Mouse (Mus musculus): ENCODE data around the gene Pnpla2. TPM values are rescaled to one million over a fixed set of nuclear protein-coding genes. Genes with fewer than 3 reads are reported as not detected.

Pnpla2 gene
- polyA plus RNA-seq, 1 experiment from 2014 or later: 16.9 TPM

DNA sequence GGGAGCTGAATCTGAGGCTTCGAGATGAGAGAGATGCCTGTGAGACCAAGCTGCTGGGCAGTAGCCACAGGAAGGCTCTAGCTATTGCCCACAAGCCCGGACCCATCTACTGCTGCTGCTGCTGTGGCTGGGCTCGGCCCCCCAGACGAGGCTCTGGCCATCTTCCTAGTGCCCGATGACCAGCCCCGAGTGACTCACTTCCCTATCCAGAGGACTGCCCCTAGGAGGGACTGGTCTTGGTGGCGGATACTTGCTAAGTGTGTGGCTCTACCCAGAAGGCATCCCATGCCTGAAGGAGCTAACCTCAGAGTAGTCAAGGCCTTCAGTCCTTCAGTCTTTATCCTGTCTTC, 11.0 kb downstream of the Pnpla2 start:
- no peak overlapping the region for H3K4me3 ChIP-seq
- H3K27me3 ChIP-seq: peaks cover 42% of the 10 kb centered on the region
- 74% methylated on average over 7 of the region's 7 CpGs for WGBS
- H3K4me1 ChIP-seq: peaks cover 77% of the 10 kb centered on the region
- peaks cover 19% of the 10 kb centered on the region for H3K36me3 ChIP-seq
- no peaks in the 10 kb centered on the region for H3K9me3 ChIP-seq
- no peak for ATAC-seq (ENCODE audit: insufficient number of reproducible peaks, low FRiP score, low TSS enrichment, low read depth)
- 0 out of 2 replicates have a peak overlapping the region, but pooled peaks have one; percentile 44 for H3K4me2 ChIP-seq
- H3K9ac ChIP-seq: no peak overlapping the region
- peak overlapping the region; percentile 59 for H3K27ac ChIP-seq

DNA sequence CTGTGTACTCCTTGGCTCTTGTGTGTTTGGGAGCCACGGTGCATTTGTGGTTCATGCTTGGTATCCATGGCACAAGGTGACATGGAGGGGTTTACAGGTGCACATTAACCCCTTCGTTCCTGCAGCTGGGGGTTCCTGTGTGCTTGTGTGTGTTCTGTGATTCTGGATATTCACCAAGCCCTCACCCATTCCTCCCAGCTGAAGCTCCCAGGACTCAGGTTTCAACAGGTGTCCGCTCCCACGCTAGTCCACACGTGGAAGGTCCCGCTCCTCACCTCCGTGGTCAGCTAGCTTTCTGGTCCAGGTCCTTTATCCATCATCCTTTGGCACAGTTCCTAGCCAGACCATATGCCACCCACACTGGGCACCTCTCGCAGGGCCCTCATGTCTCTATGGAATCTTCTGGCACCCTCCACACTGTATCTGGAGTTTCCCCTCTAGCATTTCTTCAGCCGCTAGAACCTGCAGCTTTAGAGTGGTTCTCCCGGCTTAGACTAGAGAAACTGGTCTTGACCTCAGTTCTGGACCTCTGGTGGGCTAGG, 11.7 kb downstream of the Pnpla2 start:
- Histone ChIP-seq H3K4me1 (peaks cover 72% of the 10 kb centered on the region), H3K27ac (peak overlapping the region; percentile 90; the same call in 1 of the 2 replicates), H3K4me2 (peak overlapping the region; percentile 75), H3K4me3 (peak overlapping the region; percentile 73), H3K27me3 (peaks cover 37% of the 10 kb centered on the region), H3K9me3 (no peaks in the 10 kb centered on the region), H3K36me3 (peaks cover 25% of the 10 kb centered on the region), H3K9ac (no peak overlapping the region)
- 50% methylated on average over 10 of the region's 10 CpGs for WGBS
- ATAC-seq (ENCODE audit: insufficient number of reproducible peaks, low FRiP score, low TSS enrichment, low read depth): no peak

DNA sequence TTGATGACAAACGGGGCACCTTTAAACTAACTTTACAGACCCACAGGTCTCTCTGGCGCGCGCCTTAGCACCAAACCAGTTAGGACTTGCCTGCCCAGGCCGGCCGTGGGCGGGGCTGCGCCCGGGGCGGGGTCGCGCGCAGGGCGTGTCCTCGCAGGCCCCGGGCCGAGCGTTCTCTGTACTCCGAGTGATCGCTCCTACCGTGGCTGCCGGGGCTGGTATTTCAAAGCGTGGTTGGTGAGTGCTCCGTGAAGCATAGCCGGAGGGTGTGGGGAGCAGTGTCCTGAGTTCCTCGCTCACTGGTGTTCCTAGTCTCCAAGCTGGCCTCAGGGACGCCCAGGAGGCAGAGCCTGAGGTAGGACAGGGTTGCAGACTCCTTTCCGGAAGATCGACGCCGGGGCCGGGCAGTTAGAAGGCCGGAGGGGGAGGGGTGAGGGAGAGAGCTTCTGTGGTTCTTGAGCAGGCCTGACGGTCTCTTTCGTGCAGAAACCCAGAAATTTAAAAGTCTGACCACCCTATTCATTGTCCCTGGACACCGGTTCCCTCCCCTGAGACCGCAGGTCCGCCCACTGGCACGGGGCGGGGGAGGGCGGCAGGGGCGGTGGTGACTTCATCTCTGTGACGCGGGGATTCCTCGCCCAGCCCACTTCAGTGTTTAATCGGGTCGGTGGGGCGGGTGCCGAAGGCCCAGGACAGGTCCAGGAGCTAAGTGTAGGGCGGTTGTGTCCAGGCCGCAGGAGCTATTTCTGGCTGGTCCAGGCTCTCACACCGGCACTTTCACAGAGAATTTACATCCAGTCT, 12.4 kb downstream of the Pnpla2 start, which contains the start of gene Cd151:
Gene Cd151 (plus strand): TSS at position 163 of the 801 bp plus-strand sequence.
- H3K36me3 ChIP-seq: peaks cover 31% of the 10 kb centered on the region
- WGBS: under 1% methylated on average over 52 of the region's 52 CpGs
- peak; percentile 78 for ATAC-seq (ENCODE audit: insufficient number of reproducible peaks, low FRiP score, low TSS enrichment, low read depth)
- peak within 1 kb of the TSS; percentile 73 for H3K4me3 ChIP-seq
- peak within 1 kb of the TSS; percentile 75 for H3K4me2 ChIP-seq
- H3K9ac ChIP-seq: peak within 1 kb of the TSS; percentile 74
- no peaks in the 10 kb centered on the region for H3K9me3 ChIP-seq
- peak within 1 kb of the TSS; percentile 90 for H3K27ac ChIP-seq
- peaks cover 65% of the 10 kb centered on the region for H3K4me1 ChIP-seq
- peaks cover 29% of the 10 kb centered on the region for H3K27me3 ChIP-seq

DNA sequence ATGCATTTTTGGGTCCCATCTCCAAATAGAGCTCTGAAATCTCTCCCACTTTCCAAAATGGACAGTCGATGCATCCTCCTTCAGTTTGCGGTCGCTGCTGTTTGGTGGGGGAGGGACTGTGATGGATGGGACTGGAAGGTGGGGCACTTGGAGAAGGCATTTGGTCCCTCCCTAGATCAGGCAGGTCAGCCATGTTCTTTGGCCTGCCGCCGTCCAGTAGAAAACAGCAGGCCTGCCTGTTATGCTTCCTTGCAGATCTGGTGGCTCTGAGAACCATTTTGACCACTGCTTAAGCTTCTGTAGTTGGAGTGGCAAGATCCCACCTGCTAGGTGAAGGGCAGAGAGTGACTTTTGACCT, 13.1 kb downstream of the Pnpla2 start:
- 13% methylated on average over 5 of the region's 5 CpGs for WGBS
- Histone ChIP-seq H3K4me1 (peaks cover 64% of the 10 kb centered on the region), H3K27ac (peak overlapping the region; percentile 90), H3K4me2 (peak overlapping the region; percentile 75), H3K4me3 (peak overlapping the region; percentile 73), H3K36me3 (peaks cover 36% of the 10 kb centered on the region), H3K27me3 (peaks cover 23% of the 10 kb centered on the region), H3K9ac (peak overlapping the region; percentile 74), H3K9me3 (no peaks in the 10 kb centered on the region)
- ATAC-seq (ENCODE audit: insufficient number of reproducible peaks, low FRiP score, low TSS enrichment, low read depth): no peak

DNA sequence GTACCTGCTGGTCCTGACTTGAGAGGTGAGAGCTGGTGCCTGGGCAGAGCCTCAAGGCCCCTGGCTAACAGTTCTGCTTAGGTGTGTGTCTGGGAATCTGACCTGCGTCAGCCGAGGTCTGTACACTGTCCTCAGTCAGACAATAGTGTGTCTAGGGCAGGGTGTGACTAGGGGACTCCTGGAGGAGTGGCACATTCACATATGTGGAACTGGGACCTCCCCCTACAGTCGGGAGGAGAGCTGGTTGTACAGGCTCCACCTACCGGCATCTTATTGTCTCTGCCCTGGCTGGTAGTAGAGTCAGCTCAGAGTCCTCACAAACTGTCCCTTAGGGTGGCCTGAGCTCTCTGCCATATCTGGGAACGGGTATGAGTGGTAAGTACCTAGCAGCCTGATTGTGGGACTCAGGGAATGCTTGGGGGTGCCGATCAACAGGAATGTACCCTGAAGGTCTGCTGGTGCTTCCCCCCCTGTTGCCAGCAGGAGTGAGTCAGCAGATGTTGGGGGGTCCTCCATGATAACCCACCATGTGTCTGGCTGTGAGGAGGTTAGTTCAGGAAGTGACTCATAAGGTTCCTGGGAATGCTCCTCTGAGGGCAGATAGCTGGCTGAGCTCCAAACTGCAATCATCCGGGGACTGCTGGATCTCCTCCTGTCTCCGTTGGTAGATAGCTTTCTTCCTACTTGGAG, 13.7 kb downstream of the Pnpla2 start:
- Histone ChIP-seq H3K4me2 (peak overlapping the region; percentile 75), H3K9me3 (no peaks in the 10 kb centered on the region), H3K9ac (peak overlapping the region; percentile 74), H3K36me3 (peaks cover 36% of the 10 kb centered on the region), H3K27ac (peak overlapping the region; percentile 90), H3K27me3 (peaks cover 18% of the 10 kb centered on the region), H3K4me1 (peaks cover 65% of the 10 kb centered on the region), H3K4me3 (peak overlapping the region; percentile 73)
- peak; percentile 31; the same call in 1 of the 2 replicates for ATAC-seq (ENCODE audit: insufficient number of reproducible peaks, low FRiP score, low TSS enrichment, low read depth)
- WGBS: 11% methylated on average over 8 of the region's 8 CpGs

DNA sequence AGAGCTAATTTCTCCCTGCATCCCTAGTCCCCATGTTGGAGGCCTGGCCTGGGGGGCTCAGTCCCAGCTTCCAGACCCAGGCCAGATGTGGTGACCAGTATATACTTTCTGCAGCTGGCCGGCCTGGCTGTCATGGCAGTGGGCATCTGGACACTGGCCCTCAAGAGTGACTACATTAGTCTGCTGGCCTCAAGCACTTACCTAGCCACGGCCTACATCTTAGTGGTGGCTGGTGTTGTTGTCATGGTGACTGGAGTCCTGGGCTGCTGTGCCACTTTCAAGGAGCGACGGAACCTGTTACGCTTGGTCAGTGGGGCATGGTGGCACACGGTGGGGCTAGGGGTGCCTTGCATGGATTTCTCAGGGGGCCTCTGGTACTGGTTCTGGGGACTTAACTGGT, 14.4 kb downstream of the Pnpla2 start:
- Histone ChIP-seq H3K27ac (peak overlapping the region; percentile 90), H3K9me3 (no peaks in the 10 kb centered on the region), H3K36me3 (peaks cover 36% of the 10 kb centered on the region), H3K4me2 (peak overlapping the region; percentile 75), H3K4me3 (peak overlapping the region; percentile 73), H3K4me1 (peaks cover 65% of the 10 kb centered on the region), H3K27me3 (peaks cover 11% of the 10 kb centered on the region), H3K9ac (0 out of 2 replicates have a peak overlapping the region, but pooled peaks have one; percentile 3)
- WGBS: 82% methylated on average over 6 of the region's 6 CpGs
- no peak for ATAC-seq (ENCODE audit: insufficient number of reproducible peaks, low FRiP score, low TSS enrichment, low read depth)

DNA sequence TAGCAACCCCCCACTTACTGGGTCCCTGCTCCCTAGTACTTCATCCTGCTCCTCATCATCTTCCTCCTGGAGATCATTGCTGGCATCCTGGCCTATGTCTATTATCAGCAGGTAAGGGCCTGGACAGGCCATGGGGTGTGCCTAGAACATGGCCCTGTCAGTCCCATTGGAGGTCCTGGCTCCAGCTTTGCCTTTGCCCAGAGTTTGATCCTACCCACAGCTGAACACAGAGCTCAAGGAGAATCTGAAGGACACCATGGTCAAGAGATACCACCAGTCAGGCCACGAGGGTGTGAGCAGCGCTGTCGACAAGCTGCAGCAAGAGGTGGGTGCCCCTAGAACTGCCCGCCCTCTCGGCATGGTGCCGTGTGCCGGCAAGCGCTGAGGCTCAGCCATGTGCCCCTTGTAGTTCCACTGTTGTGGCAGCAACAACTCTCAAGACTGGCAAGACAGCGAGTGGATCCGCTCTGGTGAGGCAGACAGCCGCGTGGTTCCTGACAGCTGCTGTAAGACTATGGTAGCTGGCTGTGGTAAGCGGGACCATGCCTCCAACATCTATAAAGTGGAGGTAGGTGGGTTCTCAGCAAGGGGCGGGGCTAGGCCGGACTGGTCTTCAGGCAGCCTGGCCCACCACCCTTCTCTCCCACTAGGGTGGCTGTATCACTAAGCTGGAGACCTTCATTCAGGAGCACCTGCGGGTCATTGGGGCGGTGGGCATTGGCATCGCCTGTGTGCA, 15.1 kb downstream of the Pnpla2 start:
- Histone ChIP-seq H3K27ac (no peak overlapping the region), H3K36me3 (peaks cover 36% of the 10 kb centered on the region), H3K4me2 (no peak overlapping the region), H3K9ac (no peak overlapping the region), H3K4me1 (peaks cover 60% of the 10 kb centered on the region), H3K9me3 (no peaks in the 10 kb centered on the region), H3K27me3 (peaks cover 4% of the 10 kb centered on the region; the same call in 1 of the 2 replicates), H3K4me3 (no peak overlapping the region)
- 88% methylated on average over 18 of the region's 18 CpGs for WGBS
- ATAC-seq (ENCODE audit: insufficient number of reproducible peaks, low FRiP score, low TSS enrichment, low read depth): no peak

DNA sequence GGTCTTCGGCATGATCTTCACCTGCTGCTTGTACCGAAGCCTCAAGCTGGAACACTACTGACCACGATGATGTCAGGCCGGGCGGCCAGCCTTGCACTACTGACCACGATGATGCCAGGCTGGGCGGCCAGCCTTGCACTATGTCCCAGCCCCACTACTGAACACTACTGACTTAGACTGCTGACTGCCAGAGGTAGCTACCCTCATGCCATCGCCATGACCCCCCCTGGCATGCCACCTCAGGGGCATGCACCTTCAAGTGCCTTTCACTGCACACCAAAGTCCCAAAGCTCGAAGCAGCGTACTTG, 15.6 kb downstream of the Pnpla2 start:
- Histone ChIP-seq H3K27ac (no peak overlapping the region), H3K36me3 (peaks cover 36% of the 10 kb centered on the region), H3K4me1 (peaks cover 59% of the 10 kb centered on the region), H3K9me3 (no peaks in the 10 kb centered on the region), H3K4me3 (no peak overlapping the region), H3K9ac (no peak overlapping the region), H3K4me2 (no peak overlapping the region), H3K27me3 (peaks cover 1% of the 10 kb centered on the region; the same call in 1 of the 2 replicates)
- ATAC-seq (ENCODE audit: insufficient number of reproducible peaks, low FRiP score, low TSS enrichment, low read depth): no peak
- 92% methylated on average over 10 of the region's 10 CpGs for WGBS

DNA sequence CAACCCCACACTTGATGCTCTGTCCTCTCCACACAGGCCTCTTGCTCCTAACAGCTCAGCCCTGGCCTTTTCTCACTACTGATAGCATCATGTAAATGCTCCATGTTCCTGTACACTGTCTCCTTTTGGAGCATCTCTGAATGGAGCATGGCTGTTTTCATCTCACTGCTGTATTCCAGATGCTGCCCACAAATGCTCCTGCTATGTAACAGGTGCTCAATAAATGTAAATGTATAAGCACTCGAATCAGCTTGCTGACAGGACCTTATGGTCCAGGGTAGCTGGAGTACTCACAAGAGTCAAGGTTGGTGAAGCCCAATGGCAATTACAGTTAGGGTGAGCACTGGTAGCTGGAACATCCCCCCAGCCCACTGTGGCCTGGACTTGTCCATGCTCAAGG, 16.2 kb downstream of the Pnpla2 start:
- no peak for ATAC-seq (ENCODE audit: insufficient number of reproducible peaks, low FRiP score, low TSS enrichment, low read depth)

DNA sequence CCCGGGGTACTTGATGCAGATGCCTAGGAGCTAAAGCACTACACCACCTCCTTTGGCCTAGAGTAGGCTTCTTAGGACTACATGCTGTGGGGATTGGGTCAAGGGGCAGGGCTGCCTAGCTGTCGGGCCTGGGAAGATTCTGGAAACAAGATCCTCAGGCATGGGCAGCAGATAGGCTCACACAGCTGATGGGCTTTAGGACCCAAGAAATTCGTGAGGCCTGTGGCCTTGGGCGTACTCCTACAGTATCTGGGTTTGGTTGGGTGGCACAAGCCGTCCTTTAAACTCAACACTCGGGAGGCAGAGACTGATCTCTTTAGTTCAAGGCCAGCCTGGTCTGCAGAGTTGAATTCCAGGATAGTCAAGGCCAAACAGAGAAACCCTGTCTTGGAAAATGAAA, 17.2 kb downstream of the Pnpla2 start:
- ATAC-seq (ENCODE audit: insufficient number of reproducible peaks, low FRiP score, low TSS enrichment, low read depth): no peak
- H3K4me2 ChIP-seq: no peak overlapping the region
- H3K27me3 ChIP-seq: no peaks in the 10 kb centered on the region
- WGBS: 85% methylated on average over 6 of the region's 6 CpGs
- no peaks in the 10 kb centered on the region for H3K9me3 ChIP-seq
- no peak overlapping the region for H3K9ac ChIP-seq
- H3K36me3 ChIP-seq: peaks cover 36% of the 10 kb centered on the region
- H3K27ac ChIP-seq: no peak overlapping the region
- peaks cover 62% of the 10 kb centered on the region for H3K4me1 ChIP-seq
- H3K4me3 ChIP-seq: no peak overlapping the region

More for the DNA sequence above, 16.2 kb downstream of the Pnpla2 start:
- peaks cover 60% of the 10 kb centered on the region for H3K4me1 ChIP-seq
- WGBS: 70% methylated on average over 1 of the region's 1 CpGs
- no peak overlapping the region for H3K4me2 ChIP-seq
- H3K4me3 ChIP-seq: no peak overlapping the region
- H3K27ac ChIP-seq: no peak overlapping the region
- peaks cover 36% of the 10 kb centered on the region for H3K36me3 ChIP-seq
- H3K9me3 ChIP-seq: no peaks in the 10 kb centered on the region
- no peak overlapping the region for H3K9ac ChIP-seq
- H3K27me3 ChIP-seq: no peaks in the 10 kb centered on the region

DNA sequence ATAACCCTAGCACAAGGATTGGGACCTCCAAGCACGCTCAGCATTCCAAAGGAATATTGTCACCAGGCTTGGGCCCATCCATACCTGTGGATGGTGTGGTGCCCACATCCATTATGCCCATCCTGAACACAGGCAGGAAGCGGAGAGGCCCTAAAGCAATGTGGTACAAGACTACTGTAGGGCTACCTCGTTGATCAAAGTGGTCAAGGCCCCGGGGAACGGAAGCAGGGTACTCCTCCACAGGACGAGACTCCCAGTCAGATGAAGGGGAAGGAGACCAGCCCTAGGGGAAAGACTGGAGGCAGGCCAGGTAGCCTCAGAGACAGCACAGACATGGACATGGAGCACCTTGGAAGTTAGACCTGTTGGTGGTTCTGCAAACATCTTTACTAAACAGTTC, 17.8 kb downstream of the Pnpla2 start:
- H3K27ac ChIP-seq: no peak overlapping the region
- no peak overlapping the region for H3K4me3 ChIP-seq
- no peaks in the 10 kb centered on the region for H3K9me3 ChIP-seq
- H3K36me3 ChIP-seq: peaks cover 36% of the 10 kb centered on the region
- H3K4me1 ChIP-seq: peaks cover 63% of the 10 kb centered on the region
- ATAC-seq (ENCODE audit: insufficient number of reproducible peaks, low FRiP score, low TSS enrichment, low read depth): no peak
- 77% methylated on average over 6 of the region's 6 CpGs for WGBS
- H3K27me3 ChIP-seq: no peaks in the 10 kb centered on the region
- H3K9ac ChIP-seq: no peak overlapping the region
- no peak overlapping the region for H3K4me2 ChIP-seq
